Mouse (Mus musculus): ENCODE data around the gene Gm4881.
"Not testable (repeated sequence)": the region's sequence is repeated elsewhere in the genome, so short reads cannot be mapped to it uniquely, and the experiment has no call there.

Gm4881 gene

GRCm38 (mm10) chr7:24897224-24897623 is 47.1 kb downstream of the Gm4881 start, which contains the start of gene Cd79a:
Gene Cd79a, plus strand, starts transcription at chr7:24897381.
- intact Hi-C loops (cut with DNase I), result no loop called here

GRCm38 (mm10) chr7:24896269-24896668 is 48.0 kb downstream of the Gm4881 start:
- intact Hi-C loops (cut with DNase I), result no loop called here

- intact Hi-C loops (cut with DNase I), result not testable (repeated sequence)
Measured at GRCm38 (mm10) chr7:24895749-24896148, 48.5 kb downstream of the Gm4881 start.

- intact Hi-C loops (cut with DNase I), result loop anchor here (5.0 kb wide), 1 partner anchor 55 kb away; no protein-coding TSS in a partner anchor
Measured at GRCm38 (mm10) chr7:24892125-24892583, 52.1 kb downstream of the Gm4881 start.

GRCm38 (mm10) chr7:24891241-24892124 is 52.8 kb downstream of the Gm4881 start:
- intact Hi-C loops (cut with DNase I), result loop anchor here (2.0 to 5.0 kb wide), 3 partner anchors 13 to 73 kb away; no protein-coding TSS in a partner anchor

GRCm38 (mm10) chr7:24890281-24891216 is 53.7 kb downstream of the Gm4881 start:
- intact Hi-C loops (cut with DNase I), result loop anchor here (2.0 to 5.0 kb wide), 3 partner anchors 14 to 74 kb away; no protein-coding TSS in a partner anchor

GRCm38 (mm10) chr7:24889431-24890220 is 54.7 kb downstream of the Gm4881 start:
- intact Hi-C loops (cut with DNase I), result loop anchor here (2.0 to 5.0 kb wide), 3 partner anchors 15 to 75 kb away; no protein-coding TSS in a partner anchor

GRCm38 (mm10) chr7:24887096-24887495 is 57.2 kb downstream of the Gm4881 start:
- intact Hi-C loops (cut with DNase I), result no loop called here

- intact Hi-C loops (cut with DNase I), result no loop called here
Measured at GRCm38 (mm10) chr7:24886308-24886633, 58.0 kb downstream of the Gm4881 start.

GRCm38 (mm10) chr7:24885468-24886307 is 58.6 kb downstream of the Gm4881 start:
- intact Hi-C loops (cut with DNase I), result no loop called here

- intact Hi-C loops (cut with DNase I), result no loop called here
Measured at GRCm38 (mm10) chr7:24884693-24885291, 59.5 kb downstream of the Gm4881 start.

GRCm38 (mm10) chr7:24883896-24884692 is 60.2 kb downstream of the Gm4881 start, which contains the start of gene Rps19:
Gene Rps19, plus strand, starts transcription at chr7:24884371.
- intact Hi-C loops (cut with DNase I), result no loop called here

- intact Hi-C loops (cut with DNase I), result no loop called here
Measured at GRCm38 (mm10) chr7:24882416-24883199, 61.7 kb downstream of the Gm4881 start.

GRCm38 (mm10) chr7:24879620-24880019 is 64.7 kb downstream of the Gm4881 start:
- intact Hi-C loops (cut with DNase I), result loop anchor here (5.0 kb wide), 1 partner anchor 57 kb away; no protein-coding TSS in a partner anchor

- intact Hi-C loops (cut with DNase I), result loop anchor here (5.0 kb wide), 1 partner anchor 55 kb away; no protein-coding TSS in a partner anchor
Measured at GRCm38 (mm10) chr7:24877588-24877987, 66.7 kb downstream of the Gm4881 start.
